Mouse (Mus musculus): Measurements from ENCODE around the gene Ptbp2. TPM values are rescaled to one million over a fixed set of nuclear protein-coding genes. Genes with fewer than 3 reads are reported as not detected.
A peak's percentile ranks its signal among the peaks of the same experiment; 100 is the strongest.

Gene Ptbp2
- total RNA-seq (2014; fragmentation: Nextera tagmentation) = 74.6 and 95.3 TPM in 2 replicates
- total RNA-seq (2017) = 44.7 and 47.3 TPM in 2 replicates

- no peak for ATAC-seq (replicated peaks; ENCODE audit: low FRiP score, low TSS enrichment, poor library complexity, severe bottlenecking)
Observed at GRCm38 (mm10) chr3:119784366-119784765, at the start of gene Ptbp2. Gene Ptbp2, minus strand, starts transcription at chr3:119784466.

- no peak for ATAC-seq (replicated peaks; ENCODE audit: low FRiP score, low TSS enrichment, poor library complexity, severe bottlenecking)
Observed at GRCm38 (mm10) chr3:119814678-119815077, 30.4 kb upstream of the Ptbp2 start.

- no peak for ATAC-seq (replicated peaks; ENCODE audit: low FRiP score, low TSS enrichment, poor library complexity, severe bottlenecking)
Observed at GRCm38 (mm10) chr3:119806123-119806522, 21.9 kb upstream of the Ptbp2 start.

- no peak for ATAC-seq (replicated peaks; ENCODE audit: low FRiP score, low TSS enrichment, poor library complexity, severe bottlenecking)
Observed at GRCm38 (mm10) chr3:119794677-119795365, 10.6 kb upstream of the Ptbp2 start.

- peak; percentile 77 for ATAC-seq (replicated peaks; ENCODE audit: low FRiP score, low TSS enrichment, poor library complexity, severe bottlenecking)
Observed at GRCm38 (mm10) chr3:119782946-119783701, 1.1 kb downstream of the Ptbp2 start.

GRCm38 (mm10) chr3:119782022-119782945, 2.0 kb downstream of the Ptbp2 start:
- peak; percentile 60 for ATAC-seq (replicated peaks; ENCODE audit: low FRiP score, low TSS enrichment, poor library complexity, severe bottlenecking)

- ATAC-seq (replicated peaks; ENCODE audit: low FRiP score, low TSS enrichment, poor library complexity, severe bottlenecking) = no peak
Observed at GRCm38 (mm10) chr3:119780876-119781275, 3.4 kb downstream of the Ptbp2 start.

GRCm38 (mm10) chr3:119779261-119779660, 5.0 kb downstream of the Ptbp2 start:
- ATAC-seq (replicated peaks; ENCODE audit: low FRiP score, low TSS enrichment, poor library complexity, severe bottlenecking) = no peak

GRCm38 (mm10) chr3:119778431-119778830, 5.8 kb downstream of the Ptbp2 start:
- ATAC-seq (replicated peaks; ENCODE audit: low FRiP score, low TSS enrichment, poor library complexity, severe bottlenecking) = no peak

GRCm38 (mm10) chr3:119776129-119776528, 8.1 kb downstream of the Ptbp2 start:
- no peak for ATAC-seq (replicated peaks; ENCODE audit: low FRiP score, low TSS enrichment, poor library complexity, severe bottlenecking)

GRCm38 (mm10) chr3:119772789-119773188, 11.5 kb downstream of the Ptbp2 start:
- ATAC-seq (replicated peaks; ENCODE audit: low FRiP score, low TSS enrichment, poor library complexity, severe bottlenecking) = no peak

GRCm38 (mm10) chr3:119763772-119764171, 20.5 kb downstream of the Ptbp2 start:
- ATAC-seq (replicated peaks; ENCODE audit: low FRiP score, low TSS enrichment, poor library complexity, severe bottlenecking) = peak; percentile 60; the same call in 1 of the 2 replicates

- no peak for ATAC-seq (replicated peaks; ENCODE audit: low FRiP score, low TSS enrichment, poor library complexity, severe bottlenecking)
Observed at GRCm38 (mm10) chr3:119761732-119762131, 22.5 kb downstream of the Ptbp2 start.

- ATAC-seq (replicated peaks; ENCODE audit: low FRiP score, low TSS enrichment, poor library complexity, severe bottlenecking) = no peak
Observed at GRCm38 (mm10) chr3:119753791-119754190, 30.5 kb downstream of the Ptbp2 start.

- peak; percentile 75 for ATAC-seq (replicated peaks; ENCODE audit: low FRiP score, low TSS enrichment, poor library complexity, severe bottlenecking)
Observed at GRCm38 (mm10) chr3:119749551-119750249, 34.6 kb downstream of the Ptbp2 start.

- ATAC-seq (replicated peaks; ENCODE audit: low FRiP score, low TSS enrichment, poor library complexity, severe bottlenecking) = peak; percentile 77
Observed at GRCm38 (mm10) chr3:119749140-119749539, 35.1 kb downstream of the Ptbp2 start.

- peak; percentile 67; the same call in 1 of the 2 replicates for ATAC-seq (replicated peaks; ENCODE audit: low FRiP score, low TSS enrichment, poor library complexity, severe bottlenecking)
Observed at GRCm38 (mm10) chr3:119746656-119747055, 37.6 kb downstream of the Ptbp2 start.

- ATAC-seq (replicated peaks; ENCODE audit: low FRiP score, low TSS enrichment, poor library complexity, severe bottlenecking) = no peak
Observed at GRCm38 (mm10) chr3:119745801-119746200, 38.5 kb downstream of the Ptbp2 start.

GRCm38 (mm10) chr3:119729863-119730262, 54.4 kb downstream of the Ptbp2 start:
- ATAC-seq (replicated peaks; ENCODE audit: low FRiP score, low TSS enrichment, poor library complexity, severe bottlenecking) = peak; percentile 75
